Mouse (Mus musculus) kidney, postnatal 36 days (tissue): ENCODE measurements around the gene Pilrb2.

Experiments
- DNase-seq, 2 experiments: peaks; one replicate each; pipeline ENCODE4 v3.0.0; 2021 to 2022; ENCODE audit warnings: mixed read lengths in 2 of 2

The Pilrb2 gene

DNA sequence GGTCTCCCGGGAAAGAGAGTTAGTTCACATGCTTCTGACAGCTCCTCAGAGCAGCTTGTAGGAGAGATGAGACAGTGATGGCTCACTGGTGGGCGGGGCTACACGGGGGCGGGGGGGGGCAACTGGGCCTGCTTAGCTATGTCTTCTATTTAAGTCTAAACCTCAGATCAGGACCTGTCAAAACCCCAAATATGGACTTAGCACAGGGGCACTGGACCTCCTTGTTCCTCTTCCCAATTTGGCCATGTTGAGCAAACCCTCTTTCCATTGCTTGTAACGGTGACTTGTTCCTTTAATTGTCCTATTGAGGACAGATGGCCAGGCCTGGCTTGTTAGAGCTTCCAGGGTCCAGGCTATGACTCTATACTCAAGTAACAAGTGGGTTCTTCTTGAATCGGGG is 40.1 kb downstream of the Pilrb2 start:
- no peak for DNase-seq

DNA sequence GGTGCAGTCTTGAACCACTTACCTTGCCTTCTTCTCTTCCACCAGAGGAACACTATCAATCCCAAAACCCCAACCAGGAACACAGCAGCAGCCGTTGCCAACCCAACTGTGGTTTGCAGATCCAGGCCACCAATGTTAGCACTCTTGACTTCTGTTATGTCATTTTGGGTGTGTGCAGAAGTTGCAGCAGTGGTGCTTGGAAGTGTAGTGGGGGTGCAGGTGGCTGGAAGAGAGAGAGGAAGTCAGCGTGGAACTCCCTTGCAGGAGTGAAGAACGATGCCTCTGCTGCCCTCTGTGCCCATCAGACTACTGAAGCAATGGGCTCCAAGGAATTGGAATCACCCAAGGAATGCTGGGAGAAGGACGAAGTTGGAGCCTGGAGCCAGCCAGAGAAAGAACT is 40.5 kb downstream of the Pilrb2 start:
- DNase-seq = no peak

DNA sequence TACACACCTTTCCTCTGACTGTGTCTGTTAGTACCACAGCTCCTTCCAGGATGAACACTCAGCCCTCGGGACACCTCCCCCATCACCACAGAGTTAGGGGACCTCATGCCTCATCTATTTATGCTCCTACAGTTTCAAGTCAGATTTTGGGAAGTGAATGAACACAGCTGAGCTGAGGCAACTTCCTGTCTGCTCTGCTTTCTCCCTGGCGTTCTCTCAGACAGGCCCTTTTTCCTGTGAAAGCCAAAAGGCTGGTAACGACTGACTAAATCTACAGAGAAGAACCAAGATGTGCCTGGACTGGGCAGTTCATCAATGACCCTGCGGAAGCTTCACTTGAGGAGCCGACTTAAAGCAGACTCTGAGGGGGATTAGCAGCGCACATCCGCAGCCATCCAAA is 41.4 kb downstream of the Pilrb2 start:
- peak in 1 of 2 experiments; percentile 5 for DNase-seq

DNA sequence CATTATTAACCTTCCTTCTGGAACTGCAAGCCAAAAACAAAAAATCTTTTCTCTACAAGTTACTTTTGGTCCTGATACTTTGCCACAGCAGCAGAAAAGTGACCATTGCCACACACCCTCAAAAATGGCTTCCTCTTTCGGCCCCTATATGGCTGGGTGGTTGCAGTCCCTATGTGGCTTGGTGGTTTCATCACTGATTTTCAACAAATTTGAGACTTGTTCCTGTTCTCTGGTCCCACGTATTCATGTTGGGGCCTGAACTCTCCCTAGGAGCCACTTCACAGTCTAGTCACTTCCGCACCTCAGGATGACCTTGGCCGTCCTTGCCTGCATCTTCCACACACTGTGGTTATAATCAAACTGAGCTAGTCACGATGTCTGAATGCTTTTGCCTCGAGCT is 42.9 kb downstream of the Pilrb2 start:
- no peak for DNase-seq

DNA sequence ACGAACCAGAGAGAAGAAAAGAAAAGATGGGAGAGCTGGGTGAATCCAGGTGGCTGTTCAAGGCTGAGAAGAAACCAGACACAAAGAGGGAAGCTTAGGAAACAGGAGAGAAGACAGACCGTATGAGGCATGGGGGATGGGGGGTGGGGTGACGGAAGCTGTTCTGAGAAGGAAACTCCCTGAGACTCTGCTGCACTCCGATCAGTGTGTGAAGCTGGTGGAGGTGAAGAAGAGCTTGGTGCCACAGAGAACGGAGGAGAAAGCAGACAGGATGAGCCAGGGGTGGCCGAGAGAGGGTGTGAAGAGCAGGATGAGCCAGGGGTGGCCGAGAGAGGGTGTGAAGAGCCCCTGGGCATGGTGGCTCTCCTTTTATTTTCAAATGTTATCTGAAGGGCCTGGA is 45.2 kb downstream of the Pilrb2 start:
- DNase-seq = no peak

DNA sequence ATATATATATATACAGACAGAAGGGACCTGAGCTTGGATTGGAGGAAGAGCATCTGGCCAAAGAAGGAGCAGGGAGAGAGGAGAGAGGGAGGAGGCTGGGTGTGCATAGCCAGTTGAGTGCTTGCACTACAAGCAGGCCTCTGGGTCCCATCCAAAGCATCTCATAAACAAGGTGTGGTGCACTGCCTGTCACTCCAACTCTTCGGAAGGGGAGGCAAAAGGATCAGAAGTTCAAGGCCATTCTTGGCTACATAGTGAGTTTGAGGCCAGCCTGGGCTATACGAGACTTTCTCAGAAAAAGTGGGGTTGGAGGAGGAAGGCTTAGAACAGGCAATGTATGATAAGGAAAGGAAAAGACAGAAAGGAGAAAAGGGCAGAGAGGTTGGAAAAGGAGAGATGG is 45.6 kb downstream of the Pilrb2 start:
- no peak for DNase-seq

DNA sequence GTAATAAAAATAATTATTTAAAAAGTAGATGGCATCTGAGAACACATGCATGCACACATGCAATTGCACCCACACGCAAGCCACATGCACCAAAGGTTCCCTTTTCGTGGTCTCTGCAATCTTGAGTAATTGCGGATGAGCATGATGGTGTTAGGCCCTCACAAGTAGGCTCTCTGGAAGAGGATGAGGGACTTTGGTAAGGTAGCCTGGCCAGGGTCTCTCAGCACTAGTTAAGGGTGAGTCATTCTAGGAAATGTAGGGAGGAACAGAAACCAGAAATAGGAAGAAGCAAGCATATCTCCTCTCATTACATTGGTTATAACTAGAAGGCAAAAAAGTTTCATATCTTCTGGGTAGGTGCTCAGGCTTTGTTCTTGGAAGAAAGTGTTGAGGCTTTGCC is 46.6 kb downstream of the Pilrb2 start:
- DNase-seq = no peak

DNA sequence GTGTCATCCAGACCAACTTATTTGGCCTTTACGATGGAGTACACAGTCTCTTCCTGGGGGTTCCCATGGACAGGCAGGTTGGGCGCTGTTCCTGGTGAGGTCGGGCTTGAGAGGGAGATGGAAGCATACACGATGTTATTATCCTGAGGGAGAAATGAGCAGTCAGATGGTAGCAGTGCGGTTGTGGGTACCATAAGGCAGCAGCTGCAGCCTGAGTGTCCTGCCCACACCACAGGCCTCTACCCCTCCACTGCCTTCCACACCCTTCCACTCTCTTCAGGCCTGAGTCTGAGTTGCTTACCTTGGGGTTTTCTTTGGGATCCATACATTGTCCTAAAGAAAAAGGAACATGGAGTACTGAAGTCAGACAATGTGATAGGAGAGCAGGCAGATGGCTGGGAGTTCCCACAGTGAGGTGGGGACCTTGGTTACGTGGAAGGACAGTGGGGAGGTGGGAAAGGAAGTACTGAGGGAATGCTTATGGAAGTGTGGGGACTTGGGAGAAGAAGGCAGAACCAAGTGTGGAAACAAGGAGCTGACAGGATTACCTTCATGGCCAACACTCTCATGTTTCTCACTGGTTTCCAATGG is 48.1 kb downstream of the Pilrb2 start:
- no peak for DNase-seq

DNA sequence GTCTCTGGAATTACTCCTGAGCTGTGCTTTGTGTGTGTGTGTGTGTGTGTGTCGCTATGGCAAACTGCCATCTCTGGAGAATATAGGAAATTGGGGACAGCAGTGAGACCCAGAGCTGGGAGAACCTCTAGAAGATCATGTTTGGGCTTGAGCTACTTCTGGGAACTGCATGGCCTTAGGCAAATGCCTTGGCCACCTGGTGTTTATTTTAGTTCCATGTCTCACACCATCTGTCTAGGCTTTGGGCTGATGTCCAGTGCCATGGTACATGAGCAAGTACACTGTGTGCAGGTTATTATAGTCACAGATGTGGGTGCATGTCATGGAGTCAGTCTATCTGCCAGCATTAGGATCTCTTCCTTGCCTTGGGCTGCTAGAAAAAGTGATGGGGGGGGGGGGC is 49.0 kb downstream of the Pilrb2 start:
- no peak for DNase-seq

DNA sequence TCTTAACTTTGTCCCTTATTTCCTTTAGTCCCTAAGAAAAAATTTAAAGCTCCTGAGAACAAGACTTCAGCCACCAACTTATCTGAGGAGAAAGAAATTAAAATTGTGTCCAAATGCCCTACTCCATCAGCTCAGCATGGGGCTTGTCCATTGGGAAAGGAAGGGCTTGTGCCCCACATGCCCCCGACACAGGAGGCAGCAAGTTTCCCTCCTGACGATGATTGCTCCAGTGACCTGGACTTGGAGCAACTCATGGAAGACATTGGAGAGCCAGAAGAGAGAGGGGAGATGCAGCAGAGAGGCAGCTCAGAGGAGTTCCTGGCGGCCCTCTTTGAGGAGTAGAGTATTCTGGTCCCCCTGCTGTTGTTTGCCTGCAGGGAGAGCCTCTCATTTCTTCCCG is 49.5 kb downstream of the Pilrb2 start:
- no peak for DNase-seq

DNA sequence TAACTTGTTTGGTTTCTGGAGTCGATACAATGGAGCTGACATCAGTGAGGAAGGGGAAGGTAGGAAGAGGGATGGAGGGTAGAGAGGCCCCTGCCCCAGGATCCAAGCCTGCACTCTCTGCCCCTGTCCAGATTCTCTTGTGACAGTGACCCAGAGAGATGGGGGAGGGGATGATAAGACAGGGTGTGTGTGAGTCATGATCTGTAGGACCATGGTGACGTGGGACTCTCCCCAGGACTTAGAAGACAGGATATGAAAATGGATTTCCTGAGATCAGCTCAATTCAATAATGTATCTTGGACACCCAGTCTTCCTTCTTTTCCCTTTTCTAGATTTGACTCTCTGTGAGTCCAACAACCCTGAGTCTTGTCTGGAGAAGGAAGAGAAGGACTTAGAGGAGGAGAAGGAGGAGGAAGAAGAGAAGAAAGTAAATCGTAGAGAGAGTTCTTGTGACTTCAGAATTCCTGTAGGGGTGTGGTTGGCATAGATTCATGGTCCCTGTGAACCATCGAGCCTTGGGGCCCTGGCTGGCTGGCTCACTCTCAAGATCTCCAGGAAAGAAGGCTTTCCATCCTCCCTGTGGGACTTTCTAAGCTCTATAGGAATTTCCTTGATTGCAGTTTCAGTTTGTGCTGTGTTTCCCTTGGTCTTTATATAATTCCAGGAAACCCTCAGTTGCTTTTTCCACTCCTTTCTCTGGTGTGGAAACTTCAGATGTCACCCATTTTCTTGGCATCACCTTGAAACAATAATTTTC is 54.0 kb downstream of the Pilrb2 start:
- DNase-seq = no peak
